Mouse (Mus musculus) cerebellum, adult 2 months (tissue): Measurements from ENCODE around the gene Ggcx. TPM values are rescaled to one million over a fixed set of nuclear protein-coding genes. Genes with fewer than 3 reads are reported as not detected.

Source experiments
- DNase-seq, 2 experiments: peaks; one replicate each; pipeline ENCODE4 v3.0.0; 2021
- H3K27ac ChIP-seq: fragments of 200-500 bp; 2 replicates; pipeline ENCODE4 v1.5.1; 2012; ENCODE audit warnings: low read length, control low read depth, inconsistent platforms; ENCODE audit not compliant: insufficient read depth
- H3K27me3 ChIP-seq: fragments of 200-500 bp; 2 replicates; pipeline ENCODE4 v1.6.1; 2012; ENCODE audit warnings: inconsistent platforms, mild to moderate bottlenecking, low read length, moderate library complexity; ENCODE audit not compliant: control insufficient read depth, insufficient read depth
- H3K4me1 ChIP-seq: fragments of 200-500 bp; 2 replicates; pipeline ENCODE4 v1.6.1; 2011; ENCODE audit warnings: low read length; ENCODE audit not compliant: control insufficient read depth, insufficient read depth
- H3K4me3 ChIP-seq: fragments of 200-500 bp; replicated peaks from 2 replicates; pipeline ENCODE3; 2011; ENCODE audit warnings: mild to moderate bottlenecking, low read depth, low read length, control low read depth; ENCODE audit not compliant: insufficient read depth
- CTCF ChIP-seq: fragments of 200-500 bp; IDR thresholded peaks from 2 replicates; pipeline ENCODE4 v1.5.1; 2011; ENCODE audit warnings: low read depth, mild to moderate bottlenecking, control low read depth, low read length, moderate library complexity, borderline replicate concordance; ENCODE audit not compliant: insufficient read depth
- POLR2A ChIP-seq: fragments of 200-500 bp; IDR thresholded peaks from 2 replicates; pipeline ENCODE4 v1.6.1; 2011; ENCODE audit warnings: low read length, control low read depth, borderline replicate concordance; ENCODE audit not compliant: insufficient read depth
- WGBS: fragments of 180-500 bp; shearing (Covaris S2); methylation state at CpG from one replicate; pipeline ENCODE4 v1.1.7; 2018; 5-methylcytosine and 5-hydroxymethylcytosine counted together
- polyA plus RNA-seq: library from polyadenylated mRNA; depleted of rRNA; stranded (reverse); fragments of >200 nt; gene quantifications from 2 replicates; pipeline ENCODE4 v1.2.3, GENCODE M21; 2012

The Ggcx gene
- polyA plus RNA-seq, 1 experiment: 23.5 TPM

DNA sequence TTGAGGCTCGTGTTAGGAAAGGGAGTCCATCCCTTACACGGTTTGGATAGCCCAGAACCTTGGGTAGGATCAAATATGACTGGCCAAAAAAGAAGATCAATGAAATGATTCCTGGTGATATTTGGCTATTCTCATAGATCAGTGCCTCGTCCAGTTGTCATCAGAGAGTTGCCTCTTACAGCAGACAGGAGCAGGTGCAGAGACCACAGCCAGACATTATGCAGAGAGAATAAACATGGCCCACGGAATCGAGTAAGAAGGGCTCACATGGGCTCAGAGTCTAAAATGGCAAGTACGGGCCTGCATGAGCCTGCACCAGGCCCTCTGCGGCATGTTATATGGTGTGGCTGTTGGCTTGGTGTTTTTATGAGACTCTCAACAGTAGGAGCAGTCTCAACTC, 8.8 kb upstream of the Ggcx start:
- Histone ChIP-seq H3K27me3 (no peaks in the 10 kb centered on the region), H3K4me1 (no peaks in the 10 kb centered on the region), H3K27ac (no peak overlapping the region), H3K4me3 (no peak overlapping the region)
- 81% methylated on average over 7 of the region's 7 CpGs for WGBS
- DNase-seq: no peak
- TF ChIP-seq CTCF (no peak), POLR2A (no peak)

DNA sequence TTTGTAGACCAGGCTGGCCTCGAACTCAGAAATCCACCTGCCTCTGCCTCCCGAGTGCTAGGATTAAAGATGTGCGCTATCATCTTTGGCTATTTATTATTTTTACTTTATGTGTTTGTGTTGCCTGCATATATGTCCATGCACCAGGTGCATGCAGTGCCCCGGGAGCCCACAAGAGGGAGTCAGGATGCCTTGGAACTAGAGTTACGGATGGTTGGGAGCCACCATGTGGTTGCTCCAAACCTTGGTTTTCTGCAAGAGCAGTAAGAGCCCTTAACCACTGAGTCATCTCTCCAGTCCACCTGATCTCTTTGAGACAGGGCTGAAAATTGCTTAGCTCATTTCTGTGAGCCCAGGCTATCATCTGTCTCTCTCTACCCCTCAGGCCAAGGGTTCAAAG, 7.0 kb upstream of the Ggcx start:
- Histone ChIP-seq H3K27ac (no peak overlapping the region), H3K4me1 (no peaks in the 10 kb centered on the region), H3K27me3 (no peaks in the 10 kb centered on the region), H3K4me3 (no peak overlapping the region)
- DNase-seq: peak; percentile 75 to 83
- no peak for TF ChIP-seq POLR2A
- TF ChIP-seq CTCF: peak; percentile 96
- WGBS: 3% methylated on average over 5 of the region's 5 CpGs

DNA sequence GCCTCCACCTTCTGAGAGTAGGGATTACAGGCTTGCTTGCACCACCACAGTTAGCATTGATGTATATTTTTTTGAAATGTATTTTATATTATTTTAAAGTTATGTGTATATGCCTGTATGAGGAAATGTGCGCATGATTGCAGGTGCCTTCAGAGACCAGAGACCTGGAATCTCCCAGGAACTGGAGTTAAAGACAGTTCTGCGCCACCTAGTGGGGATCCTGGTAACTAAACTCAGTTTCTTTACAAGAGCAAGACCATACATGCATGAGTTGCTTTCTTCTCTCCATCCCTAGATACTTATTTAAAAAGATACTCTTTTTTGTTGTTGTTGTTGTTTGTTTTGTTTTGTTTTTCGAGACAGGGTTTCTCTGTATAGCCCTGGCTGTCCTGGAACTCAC, 4.5 kb upstream of the Ggcx start:
- Histone ChIP-seq H3K27ac (no peak overlapping the region), H3K4me3 (no peak overlapping the region), H3K27me3 (no peaks in the 10 kb centered on the region), H3K4me1 (no peaks in the 10 kb centered on the region)
- WGBS: 9% methylated on average over 3 of the region's 3 CpGs
- TF ChIP-seq CTCF (peak; percentile 58; the same call in 1 of the 2 replicates), POLR2A (no peak)
- DNase-seq: peak; percentile 49 to 61

DNA sequence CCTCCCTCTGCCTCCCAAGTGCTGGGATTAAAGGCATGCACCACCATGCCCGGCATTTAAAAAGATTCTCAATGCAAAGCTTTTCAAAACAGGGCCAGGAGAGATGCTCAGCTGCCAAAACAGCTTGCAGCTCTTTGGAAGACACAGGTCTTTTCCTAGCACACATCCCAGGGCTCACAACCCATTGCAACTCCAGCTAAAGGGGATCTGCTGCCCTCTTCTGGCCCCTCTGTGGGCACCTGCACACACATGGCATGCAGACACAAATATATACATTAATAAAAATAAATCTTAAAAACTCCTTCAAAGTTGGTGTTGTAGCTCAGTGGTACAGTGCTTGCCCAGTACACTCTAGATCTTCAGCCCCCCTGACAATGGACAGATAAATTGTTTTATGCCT, 4.1 kb upstream of the Ggcx start:
- Histone ChIP-seq H3K27ac (no peak overlapping the region), H3K4me1 (peaks cover 2% of the 10 kb centered on the region; the same call in 1 of the 2 replicates), H3K4me3 (no peak overlapping the region), H3K27me3 (no peaks in the 10 kb centered on the region)
- 16% methylated on average over 1 of the region's 1 CpGs for WGBS
- no peak for TF ChIP-seq CTCF
- no peak for TF ChIP-seq POLR2A
- no peak for DNase-seq

DNA sequence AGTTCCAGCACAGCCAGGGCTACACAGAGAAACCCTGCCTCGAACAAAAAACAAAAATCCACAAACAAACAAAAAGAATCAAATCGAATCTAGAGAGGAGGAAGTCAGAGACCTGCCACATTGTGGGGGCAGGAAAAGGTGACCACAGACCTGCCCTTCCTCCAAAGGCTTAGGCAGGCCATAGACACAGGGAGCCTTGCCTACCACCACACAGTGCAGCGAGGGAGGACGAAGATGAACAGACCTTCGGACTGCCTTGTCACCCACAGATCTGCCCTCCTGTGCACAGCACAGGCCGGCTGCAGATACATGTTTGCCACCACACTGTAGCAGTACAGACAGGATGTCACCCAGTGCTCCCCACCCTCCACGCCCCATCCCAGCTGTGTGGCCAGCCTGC, 3.6 kb upstream of the Ggcx start:
- WGBS: 86% methylated on average over 7 of the region's 7 CpGs
- no peak for TF ChIP-seq CTCF
- TF ChIP-seq POLR2A: no peak
- H3K4me1 ChIP-seq: peaks cover 5% of the 10 kb centered on the region; the same call in 1 of the 2 replicates
- H3K27ac ChIP-seq: no peak overlapping the region
- H3K4me3 ChIP-seq: no peak overlapping the region
- H3K27me3 ChIP-seq: no peaks in the 10 kb centered on the region
- no peak for DNase-seq

DNA sequence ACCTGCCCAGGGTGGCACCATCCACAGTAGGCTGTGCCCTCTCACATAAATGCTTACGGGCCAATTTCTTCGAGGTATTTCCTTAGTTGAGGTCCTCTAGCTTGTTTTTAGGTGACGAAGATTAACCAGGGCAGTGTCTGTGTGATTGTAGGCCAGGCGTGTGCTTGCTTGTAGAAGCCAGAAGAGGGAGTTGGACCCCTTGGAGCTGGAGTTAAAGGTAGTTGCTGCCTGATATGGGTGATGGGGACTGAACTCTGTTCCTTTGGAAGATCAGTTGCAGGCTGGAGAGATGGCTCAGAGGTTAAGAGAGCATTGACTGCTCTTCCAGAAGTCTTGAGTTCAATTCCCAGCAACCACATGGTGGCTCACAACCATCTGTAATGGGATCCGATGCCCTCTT, 1.1 kb downstream of the Ggcx start:
- Histone ChIP-seq H3K4me3 (peak overlapping the region; percentile 84), H3K27me3 (no peaks in the 10 kb centered on the region), H3K27ac (no peak overlapping the region), H3K4me1 (peaks cover 11% of the 10 kb centered on the region)
- WGBS: 80% methylated on average over 5 of the region's 5 CpGs
- TF ChIP-seq POLR2A (no peak), CTCF (no peak)
- no peak for DNase-seq

DNA sequence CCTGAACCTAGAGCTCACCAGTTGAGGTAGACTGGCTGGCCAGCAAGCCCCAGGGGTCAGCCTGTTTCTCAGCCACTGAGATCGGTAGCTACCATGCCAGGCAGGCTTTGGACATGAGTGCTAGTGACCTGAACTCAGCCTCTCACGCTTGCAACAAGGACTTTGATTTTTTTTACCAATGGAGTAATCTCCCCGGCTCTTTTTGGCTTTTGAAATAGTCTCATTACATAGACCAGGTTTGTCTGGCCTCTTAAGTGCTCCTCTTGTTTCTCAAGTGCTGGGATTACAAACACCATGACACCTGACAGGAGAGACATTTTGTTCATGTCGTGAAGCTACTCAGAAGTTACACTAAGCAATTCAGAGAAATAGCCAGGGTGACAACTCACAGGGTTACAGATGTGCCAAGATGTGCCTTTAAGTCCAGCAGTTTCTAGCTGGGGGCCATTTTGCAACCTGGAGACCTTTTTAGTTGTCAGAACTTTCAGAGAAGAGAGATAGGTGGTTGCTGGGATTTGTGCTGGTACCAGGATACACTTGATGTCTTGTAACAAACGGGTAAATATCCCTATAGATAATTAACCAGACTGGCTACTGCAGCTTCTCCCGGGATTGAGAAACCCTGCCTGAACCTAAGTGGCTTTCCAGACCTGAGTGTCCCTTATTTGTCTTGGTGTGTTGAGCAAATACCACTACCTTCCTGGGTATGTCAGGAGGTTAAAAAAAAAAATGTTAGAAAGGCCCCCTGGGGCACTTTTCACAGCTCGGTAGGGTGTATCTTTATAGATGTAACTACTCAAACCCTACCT, 2.1 kb downstream of the Ggcx start:
- WGBS: 75% methylated on average over 7 of the region's 7 CpGs
- H3K4me3 ChIP-seq: no peak overlapping the region
- no peak for DNase-seq
- peaks cover 11% of the 10 kb centered on the region for H3K4me1 ChIP-seq
- H3K27ac ChIP-seq: no peak overlapping the region
- no peak for TF ChIP-seq CTCF
- TF ChIP-seq POLR2A: no peak
- no peaks in the 10 kb centered on the region for H3K27me3 ChIP-seq

DNA sequence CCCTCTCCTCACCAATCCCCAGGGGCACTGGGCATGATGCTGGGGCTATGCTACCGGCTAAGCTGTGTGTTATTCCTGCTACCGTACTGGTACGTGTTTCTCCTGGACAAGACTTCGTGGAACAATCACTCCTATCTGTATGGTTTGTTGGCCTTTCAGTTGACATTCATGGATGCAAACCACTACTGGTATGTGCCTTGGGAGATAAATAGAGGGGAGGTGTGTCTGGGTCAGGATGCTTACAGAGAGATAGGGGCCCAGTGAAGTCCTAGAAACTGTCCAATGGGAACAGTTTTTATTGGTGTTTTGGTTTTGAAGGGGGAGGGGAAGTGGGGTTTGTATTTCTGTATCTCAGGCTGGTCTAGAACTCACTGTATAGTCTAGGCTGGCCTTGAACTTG, 4.2 kb downstream of the Ggcx start:
- TF ChIP-seq POLR2A: no peak
- no peak for TF ChIP-seq CTCF
- WGBS: 91% methylated on average over 4 of the region's 4 CpGs

More for the DNA sequence above, 4.2 kb downstream of the Ggcx start:
- Histone ChIP-seq H3K4me1 (peaks cover 11% of the 10 kb centered on the region), H3K4me3 (no peak overlapping the region), H3K27me3 (no peaks in the 10 kb centered on the region), H3K27ac (no peak overlapping the region)
- DNase-seq: no peak
